Mouse (Mus musculus) heart, adult 2 months (tissue): ENCODE measurements around the gene Ebf1. TPM values are rescaled to one million over a fixed set of nuclear protein-coding genes. Genes with fewer than 3 reads are reported as not detected.

Experiments used
- DNase-seq, 2 experiments: peaks; one replicate each; pipeline ENCODE4 v3.0.0; 2021
- H3K27ac ChIP-seq: fragments of 200-600 bp; 2 replicates; pipeline ENCODE4 v1.8.1; 2022
- H3K27me3 ChIP-seq: fragments of 200-500 bp; 2 replicates; pipeline ENCODE4 v1.6.1; 2012; ENCODE audit warnings: mild to moderate bottlenecking, low read length, inconsistent platforms, mixed read lengths; ENCODE audit not compliant: control insufficient read depth, insufficient read depth
- H3K36me3 ChIP-seq: fragments of 200-500 bp; 2 replicates; pipeline ENCODE4 v1.6.1; 2012; ENCODE audit warnings: low read length, inconsistent platforms; ENCODE audit not compliant: control insufficient read depth, insufficient read depth
- H3K4me1 ChIP-seq: fragments of 200-500 bp; 2 replicates; pipeline ENCODE4 v1.6.1; 2011; ENCODE audit warnings: low read length; ENCODE audit not compliant: control insufficient read depth, insufficient read depth
- H3K4me3 ChIP-seq: fragments of 200-600 bp; 2 replicates; pipeline ENCODE4 v1.8.1; 2022
- H3K79me2 ChIP-seq: fragments of 200-500 bp; replicated peaks from 2 replicates; pipeline ENCODE4 v1.6.1; 2012; ENCODE audit warnings: mild to moderate bottlenecking, inconsistent platforms, low read length, moderate library complexity, mixed read lengths; ENCODE audit not compliant: control insufficient read depth, insufficient read depth
- H3K9ac ChIP-seq: fragments of 200-500 bp; 2 replicates; pipeline ENCODE4 v1.6.1; 2012; ENCODE audit warnings: low read depth, mild to moderate bottlenecking, control low read depth, inconsistent platforms, low read length, mixed read lengths
- CTCF ChIP-seq: fragments of 200-600 bp; IDR thresholded peaks from 2 replicates; pipeline ENCODE4 v1.8.1; 2022; ENCODE audit warnings: antibody characterized with exemption, mild to moderate bottlenecking, moderate library complexity
- EP300 ChIP-seq: fragments of 200-500 bp; IDR thresholded peaks from 2 replicates; pipeline ENCODE4 v1.6.1; 2011; ENCODE audit warnings: low read depth, low read length, control low read depth; ENCODE audit not compliant: insufficient read depth
- POLR2A ChIP-seq: fragments of 200-500 bp; IDR thresholded peaks from 2 replicates; pipeline ENCODE4 v1.6.1; 2011; ENCODE audit warnings: mild to moderate bottlenecking, low read depth, low read length, control low read depth; ENCODE audit not compliant: insufficient read depth
- WGBS: fragments of 180-500 bp; shearing (Covaris S2); methylation state at CpG from one replicate; pipeline ENCODE4 v1.1.7; 2018; 5-methylcytosine and 5-hydroxymethylcytosine counted together
- intact Hi-C: fragments of 180-260 bp; cut with DNase I; formaldehyde crosslinking; loops from one replicate; pipeline ENCODE4 v1.15.1; 2025
- polyA plus RNA-seq: library from polyadenylated mRNA; depleted of rRNA; stranded (reverse); fragments of >200 nt; gene quantifications from 2 replicates; pipeline ENCODE4 v1.2.3, GENCODE M21; 2012
- total RNA-seq, 2 experiments: library from RNA; stranded (reverse); gene quantifications; 2 replicates each; pipeline ENCODE4 v1.2.3; 2021

The Ebf1 gene
- total and polyA plus RNA-seq, 3 experiments: 11.4 to 13.6 (median 12.2) TPM

DNA sequence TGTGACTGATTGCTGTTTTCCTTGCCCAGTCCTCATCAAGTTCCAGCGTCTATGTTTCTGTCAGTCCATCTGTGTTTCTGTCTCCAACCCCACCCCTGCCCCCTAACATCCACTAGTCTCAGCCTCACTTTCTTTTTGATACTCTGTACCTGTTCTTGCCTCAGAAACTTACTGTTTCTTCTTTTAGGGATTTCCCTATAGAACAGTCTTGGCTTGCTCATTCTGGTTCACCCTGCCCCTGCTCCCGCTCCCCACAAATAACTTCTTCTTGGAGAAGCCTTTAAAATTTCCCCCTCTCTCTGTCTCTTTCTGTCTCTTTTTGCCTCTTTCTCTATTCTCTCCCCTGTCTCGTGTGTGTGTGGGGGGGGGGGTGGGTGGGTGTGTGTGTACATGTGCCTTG is 71.4 kb downstream of the Ebf1 start:
- no peak overlapping the region for H3K4me3 ChIP-seq
- H3K36me3 ChIP-seq: peaks cover 13% of the 10 kb centered on the region
- no peaks in the 10 kb centered on the region for H3K27me3 ChIP-seq
- 61% methylated on average over 3 of the region's 3 CpGs for WGBS
- no peak overlapping the region for H3K9ac ChIP-seq
- no peak for DNase-seq
- no peak for TF ChIP-seq CTCF
- no peak for TF ChIP-seq POLR2A
- no peak for TF ChIP-seq EP300
- peaks cover 20% of the 10 kb centered on the region for H3K4me1 ChIP-seq
- intact Hi-C loops: loop anchor here (10.0 kb wide), 2 partner anchors 206 to 286 kb away; no protein-coding TSS in a partner anchor
- H3K79me2 ChIP-seq: no peaks in the 10 kb centered on the region; the same call in 1 of the 2 replicates
- H3K27ac ChIP-seq: peak overlapping the region; percentile 53; the same call in 1 of the 2 replicates

DNA sequence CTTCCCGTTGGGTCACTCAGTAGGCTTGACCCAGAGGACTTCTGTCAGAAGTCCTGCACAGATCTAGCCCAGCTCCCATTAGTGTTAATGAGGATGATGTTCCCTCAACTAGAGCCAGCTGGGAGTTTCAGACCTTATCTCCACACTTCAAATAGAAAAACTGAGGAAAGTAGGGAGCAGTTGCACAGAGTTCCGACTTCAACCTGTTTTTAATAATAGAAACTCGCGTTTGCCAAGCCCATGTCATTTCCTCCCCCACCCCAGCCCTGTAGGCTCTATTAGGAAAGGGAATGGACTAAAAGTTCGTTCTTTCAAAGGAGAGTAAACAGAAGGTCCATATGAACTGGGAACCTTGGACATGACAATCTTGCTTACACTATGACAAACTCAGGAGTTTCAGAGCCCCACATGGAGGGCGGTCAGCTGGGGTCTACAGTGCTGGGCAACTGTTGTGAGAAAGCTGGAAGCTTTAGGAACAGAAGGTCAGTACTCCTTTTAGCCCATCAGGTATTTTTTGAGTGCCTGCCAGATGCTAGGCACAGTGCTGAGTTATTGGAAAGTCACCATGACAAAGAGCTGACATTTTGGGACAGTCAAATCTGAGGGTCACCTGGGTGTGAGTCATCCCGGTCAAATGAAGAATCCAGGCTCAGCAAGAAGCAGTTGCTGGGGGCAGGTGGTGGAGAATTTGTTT is 72.6 kb downstream of the Ebf1 start:
- no peak for TF ChIP-seq EP300
- no peak for TF ChIP-seq CTCF
- peak; percentile 28; the same call in 1 of the 2 replicates for TF ChIP-seq POLR2A
- intact Hi-C loops: loop anchor here (10.0 kb wide), 2 partner anchors 205 to 285 kb away; no protein-coding TSS in a partner anchor
- H3K27ac ChIP-seq: peak overlapping the region; percentile 85

DNA sequence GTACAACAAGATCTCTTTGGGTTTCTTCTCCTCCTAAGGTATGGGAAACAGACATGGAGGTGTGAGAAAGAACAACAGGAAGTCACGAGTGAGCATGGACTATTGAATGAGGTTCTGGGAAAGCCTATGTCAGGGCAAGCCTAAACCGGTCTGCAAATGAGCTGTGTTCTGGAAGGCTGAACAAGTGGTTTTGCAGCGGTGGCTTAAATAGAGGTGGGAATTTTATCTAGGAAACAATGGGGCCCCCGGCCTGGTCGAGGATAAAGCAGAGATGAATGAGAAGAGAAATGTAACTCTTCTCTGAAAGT is 73.1 kb downstream of the Ebf1 start:
- Histone ChIP-seq H3K27me3 (no peaks in the 10 kb centered on the region), H3K4me1 (peaks cover 20% of the 10 kb centered on the region), H3K36me3 (peaks cover 10% of the 10 kb centered on the region), H3K9ac (no peak overlapping the region), H3K79me2 (no peaks in the 10 kb centered on the region; the same call in 1 of the 2 replicates), H3K27ac (peak overlapping the region; percentile 85), H3K4me3 (no peak overlapping the region)
- DNase-seq: no peak
- WGBS: 47% methylated on average over 5 of the region's 5 CpGs
- TF ChIP-seq POLR2A: no peak
- TF ChIP-seq CTCF: no peak
- no peak for TF ChIP-seq EP300
- intact Hi-C loops: no loop called here

More for the DNA sequence above, 72.6 kb downstream of the Ebf1 start:
- H3K36me3 ChIP-seq: peaks cover 10% of the 10 kb centered on the region
- no peak overlapping the region; the same call in 1 of the 2 replicates for H3K4me3 ChIP-seq
- H3K27me3 ChIP-seq: no peaks in the 10 kb centered on the region
- peaks cover 20% of the 10 kb centered on the region for H3K4me1 ChIP-seq
- H3K9ac ChIP-seq: peak overlapping the region; percentile 29; the same call in 1 of the 2 replicates
- H3K79me2 ChIP-seq: no peaks in the 10 kb centered on the region; the same call in 1 of the 2 replicates
- WGBS: 50% methylated on average over 7 of the region's 7 CpGs
- DNase-seq: peak in 1 of 2 experiments; percentile 34

DNA sequence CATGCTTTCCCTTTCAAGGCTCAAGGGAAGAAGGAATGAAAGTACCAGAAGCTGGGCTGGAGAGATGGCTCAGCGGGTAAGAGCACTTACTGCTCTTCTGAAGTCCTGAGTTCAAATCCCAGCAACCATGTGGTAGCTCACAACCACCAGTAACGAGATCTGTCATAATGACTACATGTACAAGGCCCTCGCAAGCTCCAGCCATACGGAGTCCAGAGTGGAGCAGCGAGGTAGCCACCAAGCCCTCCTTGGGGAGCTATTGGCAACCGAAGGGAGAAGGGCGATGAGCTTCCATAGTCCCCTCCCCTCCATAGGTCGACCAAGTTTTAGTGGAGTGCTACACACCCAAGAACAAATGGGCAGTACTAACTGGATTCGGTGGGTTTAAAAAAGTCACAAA is 78.3 kb downstream of the Ebf1 start:
- 95% methylated on average over 9 of the region's 9 CpGs for WGBS
- no peak overlapping the region for H3K4me3 ChIP-seq
- no peak overlapping the region for H3K27ac ChIP-seq
- no peaks in the 10 kb centered on the region; the same call in none of the 2 replicates for H3K36me3 ChIP-seq
- no peak overlapping the region for H3K9ac ChIP-seq
- peaks cover 5% of the 10 kb centered on the region for H3K4me1 ChIP-seq
- H3K27me3 ChIP-seq: no peaks in the 10 kb centered on the region
- intact Hi-C loops: no loop called here
- H3K79me2 ChIP-seq: no peaks in the 10 kb centered on the region; the same call in 1 of the 2 replicates
- TF ChIP-seq EP300: no peak
- DNase-seq: no peak

DNA sequence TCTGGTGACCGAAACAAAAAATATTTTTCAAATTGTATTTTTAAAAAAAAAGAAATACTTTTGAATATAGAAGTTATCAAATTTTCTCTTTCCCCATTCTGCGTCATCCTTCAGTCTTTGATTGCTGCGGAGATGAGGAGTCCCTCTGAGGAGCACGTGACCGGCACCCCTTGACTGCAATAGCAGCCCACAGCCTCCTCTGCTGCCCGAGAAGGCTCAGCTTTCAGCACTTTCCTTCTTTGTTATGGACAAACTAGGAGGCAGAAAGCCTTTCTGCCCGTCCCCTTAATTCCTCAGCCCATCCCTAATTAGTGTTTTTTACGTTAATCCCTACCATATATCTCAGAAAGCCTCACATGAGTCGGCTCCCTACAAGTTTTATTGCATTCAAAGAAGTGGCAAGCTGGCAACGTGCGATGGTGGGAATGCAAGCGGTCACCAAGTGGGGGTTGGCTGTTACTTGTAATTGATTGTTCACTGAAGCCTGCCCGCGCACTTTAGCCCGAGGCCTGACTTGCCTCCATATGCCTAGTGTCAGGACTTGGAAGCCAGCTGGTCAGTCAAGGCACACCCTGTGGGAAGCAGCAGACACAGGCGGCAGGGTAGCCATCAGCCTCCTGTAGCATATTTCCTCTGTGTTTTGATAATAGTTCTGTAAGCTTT is 79.6 kb downstream of the Ebf1 start:
- Histone ChIP-seq H3K9ac (no peak overlapping the region), H3K36me3 (peaks cover 4% of the 10 kb centered on the region), H3K4me1 (peaks cover 7% of the 10 kb centered on the region), H3K4me3 (no peak overlapping the region), H3K27ac (no peak overlapping the region), H3K27me3 (no peaks in the 10 kb centered on the region), H3K79me2 (no peaks in the 10 kb centered on the region; the same call in 1 of the 2 replicates)
- no peak for DNase-seq
- intact Hi-C loops: no loop called here
- no peak for TF ChIP-seq CTCF
- no peak for TF ChIP-seq EP300
- WGBS: 48% methylated on average over 16 of the region's 16 CpGs

DNA sequence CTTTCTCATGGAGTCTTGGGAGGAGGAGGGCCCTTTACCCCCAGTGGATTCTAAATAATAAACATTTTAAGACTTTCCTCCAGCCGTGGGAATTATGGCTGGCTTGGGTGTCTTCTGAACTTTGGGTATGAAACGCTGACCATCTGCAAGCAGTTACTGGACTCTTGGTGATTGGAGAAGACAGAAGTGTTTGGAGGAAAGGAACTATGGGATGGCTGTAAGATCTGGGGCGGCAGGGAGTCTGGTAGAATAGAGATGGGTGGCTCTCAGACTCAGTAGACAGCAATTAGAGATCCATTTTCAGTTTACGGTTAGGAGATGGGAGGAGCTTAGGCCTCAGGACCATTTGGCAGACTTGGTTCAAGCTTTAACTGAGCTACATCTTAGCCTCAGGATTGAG is 83.1 kb downstream of the Ebf1 start:
- H3K9ac ChIP-seq: no peak overlapping the region
- H3K79me2 ChIP-seq: 0 out of 2 replicates have a peak, but pooled peaks cover 3% of the 10 kb centered on the region
- TF ChIP-seq CTCF: no peak
- no peak for TF ChIP-seq POLR2A
- no peak for TF ChIP-seq EP300
- peaks cover 10% of the 10 kb centered on the region for H3K4me1 ChIP-seq
- H3K27me3 ChIP-seq: no peaks in the 10 kb centered on the region
- intact Hi-C loops: loop anchor here (2.0 kb wide), 1 partner anchor 13 kb away; no protein-coding TSS in a partner anchor
- DNase-seq: no peak
- 79% methylated on average over 4 of the region's 4 CpGs for WGBS
- H3K4me3 ChIP-seq: no peak overlapping the region
- peaks cover 4% of the 10 kb centered on the region for H3K36me3 ChIP-seq
- H3K27ac ChIP-seq: no peak overlapping the region; the same call in 1 of the 2 replicates
